Mouse (Mus musculus) layer of hippocampus, postnatal 25 days (tissue): ENCODE data around the gene Gm45194. TPM values are rescaled to one million over a fixed set of nuclear protein-coding genes. Genes with fewer than 3 reads are reported as not detected.

ENCODE experiments used
- DNase-seq, 2 experiments: peaks; one replicate each; pipeline ENCODE4 v3.0.0; 2022; ENCODE audit warnings: mixed read lengths in 2 of 2, low spot score in 1 of 2; ENCODE audit errors: extremely low spot score in 1 of 2
- total RNA-seq, 2 experiments: library from RNA; stranded (reverse); gene quantifications; 2 replicates each; pipeline ENCODE4 v1.2.3; 2021

Gene Gm45194
- not detected for total RNA-seq

GRCm38 (mm10) chrX:111891089-111891488, at the start of gene Gm45194:
Gene Gm45194, plus strand, starts transcription at chrX:111891389.
- DNase-seq, result no peak

GRCm38 (mm10) chrX:111855878-111856277, 35.3 kb upstream of the Gm45194 start:
- DNase-seq, result no peak

GRCm38 (mm10) chrX:111881251-111881650, 9.9 kb upstream of the Gm45194 start:
- DNase-seq, result no peak

- DNase-seq, result no peak
These were observed 3.3 kb downstream of the Gm45194 start for GRCm38 (mm10) chrX:111894321-111895050.

GRCm38 (mm10) chrX:111895084-111895779, 4.0 kb downstream of the Gm45194 start:
- no peak for DNase-seq

GRCm38 (mm10) chrX:111917422-111917821, 26.2 kb downstream of the Gm45194 start:
- DNase-seq, result no peak

GRCm38 (mm10) chrX:111960909-111961308, 69.7 kb downstream of the Gm45194 start:
- no peak for DNase-seq

- DNase-seq, result no peak
These were observed 108.5 kb downstream of the Gm45194 start for GRCm38 (mm10) chrX:111999661-112000060.

GRCm38 (mm10) chrX:112010707-112011106, 119.5 kb downstream of the Gm45194 start, which contains the start of gene Tex16:
Gene Tex16, plus strand, starts transcription at chrX:112011007.
- DNase-seq, result no peak

GRCm38 (mm10) chrX:112238749-112239148, 347.6 kb downstream of the Gm45194 start, which contains the start of gene 4933403O08Rik:
Gene 4933403O08Rik, plus strand, starts transcription at chrX:112239049.
- no peak for DNase-seq

GRCm38 (mm10) chrX:112242916-112243315, 351.7 kb downstream of the Gm45194 start:
- DNase-seq, result no peak

- DNase-seq, result no peak
These were observed 364.3 kb downstream of the Gm45194 start for GRCm38 (mm10) chrX:112255513-112255912.

GRCm38 (mm10) chrX:112273550-112273949, 382.4 kb downstream of the Gm45194 start:
- DNase-seq, result no peak

Other genes with a start within 250 kb of the Gm45194 start
- gene Hdx, start 194.3 kb upstream of the Gm45194 start, total RNA-seq, result 1 to 10 TPM; 2.7 to 4.1 TPM
- gene Tex16, start 119.6 kb downstream of the Gm45194 start, total RNA-seq, result not detected